9 mouse cellular contexts compared by ENCODE assay signal in genomic region chr15:83025041-83025760, GRCm38 (mm10). TPM values are rescaled to one million over a fixed set of nuclear protein-coding genes. Genes with fewer than 3 reads are reported as not detected.
DNase-seq lines count a peak whose midpoint lies in the region; TF ChIP-seq lines count a peak whose summit lies in the region.
"Had no signal": no experiment of that assay in that cellular context is flagged by ENCODE, and none has a peak within 500 bp of the region (broad histone marks: within the 10 kb centered on the region; RNA-seq: fewer than 3 reads in every experiment).

No protein-coding gene starts in this region.

- WGBS in embryonic facial prominence, embryonic 10.5 days, result 18% methylated on average over 25 of the region's 25 CpGs

- H3K4me3 ChIP-seq in gastrocnemius, adult 2 months, result peak overlapping the region; percentile 33
- H3K4me3 ChIP-seq in embryonic facial prominence, embryonic 10.5 days, result 0 out of 2 replicates have a peak overlapping the region, but pooled peaks have one; percentile 18

- no peaks in the 10 kb centered on the region for H3K36me3 ChIP-seq in embryonic facial prominence, embryonic 10.5 days (replicated peaks)

- H3K27ac ChIP-seq in gastrocnemius, adult 2 months, result no peak overlapping the region
- peak overlapping the region; percentile 66 for H3K27ac ChIP-seq in embryonic facial prominence, embryonic 10.5 days (replicated peaks)

- no peak for TF ChIP-seq CTCF in gastrocnemius, adult 2 months (IDR thresholded peaks at IDR 0.05)

- peak; percentile 66 for DNase-seq in gastrocnemius, adult 2 months
- no peak for DNase-seq in gastrocnemius, adult 8-10 months (ENCODE audit: low spot score in 2 of 2)
- peak; percentile 67 for DNase-seq in embryonic facial prominence, embryonic 10.5 days (ENCODE audit: low spot score)
- peak; percentile 40 for DNase-seq in kidney, adult 11 months
- DNase-seq in lung, postnatal 10 days, result peak; percentile 77
- no peak for DNase-seq in cerebellum, adult 9-11 months
- DNase-seq in spleen, postnatal 14 days (ENCODE audit: low spot score in 2 of 2), result no peak
- no peak for DNase-seq in adrenal gland, adult 18-20 months (ENCODE audit: low spot score in 2 of 2)
- DNase-seq: cerebellum, adult 2 months had no signal

- peaks cover 54% of the 10 kb centered on the region for H3K27me3 ChIP-seq in embryonic facial prominence, embryonic 10.5 days (replicated peaks; ENCODE audit: low read depth, poor library complexity, severe bottlenecking)

- H3K9me3 ChIP-seq in embryonic facial prominence, embryonic 10.5 days, result no peaks in the 10 kb centered on the region

- H3K4me1 ChIP-seq in embryonic facial prominence, embryonic 10.5 days, result peaks cover 53% of the 10 kb centered on the region

- intact Hi-C loops in gastrocnemius, adult 2 months (cut with DNase I), result no loop called here

RNA-seq across cellular contexts. Expression of gene Nfam1, which starts 7.9 kb away (rescaled TPM):
- under 1 TPM; 0.41 to 0.98 TPM for total RNA-seq in gastrocnemius, adult 2 months (2021)
- total RNA-seq in gastrocnemius, adult 8-10 months (2022), result under 1 TPM; 0.12 to 0.43 (median 0.28) TPM
- polyA plus RNA-seq in embryonic facial prominence, embryonic 10.5 days (2016; fragmentation: Nextera tagmentation; extraction: Ambion mirVana), result 2.4 and 2.6 TPM in 2 replicates
- 1 to 10 TPM; 3.2 to 4.1 TPM for total RNA-seq in adrenal gland, adult 18-20 months (2021)

RNA-seq across cellular contexts. Expression of gene Tcf20, which starts 37.5 kb away (rescaled TPM):
- total RNA-seq in gastrocnemius, adult 2 months (2021), result 10 to 100 TPM; 28.9 to 33.6 TPM
- total RNA-seq in gastrocnemius, adult 8-10 months (2022), result 10 to 100 TPM; 28.0 to 36.3 (median 32.1) TPM
- polyA plus RNA-seq in embryonic facial prominence, embryonic 10.5 days (2016; fragmentation: Nextera tagmentation; extraction: Ambion mirVana), result 8.4 and 8.5 TPM in 2 replicates
- total RNA-seq in adrenal gland, adult 18-20 months (2021), result 10 to 100 TPM; 84.4 to 91.1 TPM

Comparison
In these comparisons a context has a peak if more than half of its experiments do, and no peak if none do; other contexts are left out.
1. DNase-seq: peak in gastrocnemius, adult 2 months (single experiment), embryonic facial prominence, embryonic 10.5 days (single experiment), kidney, adult 11 months (single experiment) and lung, postnatal 10 days (single experiment); none in gastrocnemius, adult 8-10 months (0 of 2), cerebellum, adult 9-11 months (single experiment), spleen, postnatal 14 days (0 of 2) and adrenal gland, adult 18-20 months (0 of 2).